Mouse (Mus musculus) liver, adult 2 months (tissue): ENCODE measurements around the gene Herc4. TPM values are rescaled to one million over a fixed set of nuclear protein-coding genes. Genes with fewer than 3 reads are reported as not detected.
A peak's percentile ranks its signal among the peaks of the same experiment; 100 is the strongest.

Experiments
- DNase-seq: peaks from one replicate; pipeline ENCODE4 v3.0.0-alpha.2; 2011; ENCODE audit warnings: low read depth, low spot score; ENCODE audit errors: extremely low read depth
- H3K27ac ChIP-seq: fragments of 200-500 bp; replicated peaks from 2 replicates; pipeline ENCODE4 v1.5.1; 2012; ENCODE audit warnings: low read depth, mild to moderate bottlenecking, control low read depth, inconsistent platforms, low read length; ENCODE audit not compliant: insufficient read depth
- H3K27me3 ChIP-seq: fragments of 200-500 bp; 2 replicates; pipeline ENCODE4 v1.6.1; 2012; ENCODE audit warnings: mild to moderate bottlenecking, moderate library complexity, low read length, inconsistent platforms; ENCODE audit not compliant: control insufficient read depth, insufficient read depth
- H3K36me3 ChIP-seq: fragments of 200-500 bp; 2 replicates; pipeline ENCODE4 v1.6.1; 2012; ENCODE audit warnings: low read length, inconsistent platforms; ENCODE audit not compliant: control insufficient read depth, insufficient read depth
- H3K4me1 ChIP-seq: fragments of 200-500 bp; 2 replicates; pipeline ENCODE4 v1.6.1; 2011; ENCODE audit warnings: low read length; ENCODE audit not compliant: control insufficient read depth, insufficient read depth
- H3K4me3 ChIP-seq: fragments of 200-500 bp; 2 replicates; pipeline ENCODE4 v1.5.1; 2011; ENCODE audit warnings: low read depth, mild to moderate bottlenecking, control low read depth, low read length, moderate library complexity; ENCODE audit not compliant: insufficient read depth
- H3K79me2 ChIP-seq: fragments of 200-500 bp; 2 replicates; pipeline ENCODE4 v1.6.1; 2012; ENCODE audit warnings: inconsistent platforms, mild to moderate bottlenecking, low read length, moderate library complexity; ENCODE audit not compliant: control insufficient read depth, insufficient read depth
- H3K9ac ChIP-seq: fragments of 200-500 bp; 2 replicates; pipeline ENCODE4 v1.6.1; 2012; ENCODE audit warnings: low read depth, mild to moderate bottlenecking, control low read depth, inconsistent platforms, low read length
- CTCF ChIP-seq: fragments of 200-500 bp; IDR thresholded peaks from 2 replicates; pipeline ENCODE4 v1.5.1; 2011; ENCODE audit warnings: low read depth, low read length, control low read depth
- POLR2A ChIP-seq: fragments of 200-500 bp; IDR thresholded peaks from 2 replicates; pipeline ENCODE4 v1.6.1; 2011; ENCODE audit warnings: low read length, control low read depth; ENCODE audit not compliant: insufficient read depth; ENCODE audit errors: extremely low read depth
- WGBS: fragments of 180-500 bp; shearing (Covaris S2); methylation state at CpG from one replicate; pipeline ENCODE4 v1.1.7; 2018; 5-methylcytosine and 5-hydroxymethylcytosine counted together
- polyA plus RNA-seq: library from polyadenylated mRNA; depleted of rRNA; stranded (reverse); fragments of >200 nt; gene quantifications from 2 replicates; pipeline ENCODE4 v1.2.3, GENCODE M21; 2012; rRNA removed
- total RNA-seq: library from RNA; depleted of rRNA; stranded (reverse); fragments of >200 nt; gene quantifications from 2 replicates; pipeline ENCODE4 v1.2.3, GENCODE M21; 2014; rRNA removed

Herc4 gene
- total RNA-seq (58.5 and 62.2 TPM in 2 replicates), polyA plus RNA-seq (8.3 and 9.0 TPM in 2 replicates)

GRCm38 (mm10) chr10:63243493-63244054 is at the start of gene Herc4:
Herc4 (plus strand) TSS chr10:63243810.
- 0% methylated on average over 35 of the region's 44 CpGs for WGBS
- Histone ChIP-seq H3K79me2 (peaks cover 3% of the 10 kb centered on the region; the same call in 1 of the 2 replicates), H3K4me1 (peaks cover 11% of the 10 kb centered on the region; the same call in 1 of the 2 replicates), H3K4me3 (peak within 1 kb of the TSS; percentile 95), H3K27ac (peak within 1 kb of the TSS; percentile 95), H3K9ac (peak within 1 kb of the TSS; percentile 94), H3K36me3 (peaks cover 8% of the 10 kb centered on the region), H3K27me3 (no peaks in the 10 kb centered on the region)
- TF ChIP-seq CTCF (no peak), POLR2A (peak; percentile 93)
- peak; percentile 82 for DNase-seq

GRCm38 (mm10) chr10:63199008-63199407 is 44.6 kb upstream of the Herc4 start:
- H3K79me2 ChIP-seq: no peaks in the 10 kb centered on the region
- H3K36me3 ChIP-seq: no peaks in the 10 kb centered on the region
- no peak overlapping the region for H3K9ac ChIP-seq
- no peaks in the 10 kb centered on the region for H3K4me1 ChIP-seq
- H3K27me3 ChIP-seq: no peaks in the 10 kb centered on the region
- no peak overlapping the region for H3K4me3 ChIP-seq
- TF ChIP-seq POLR2A (no peak), CTCF (no peak)
- H3K27ac ChIP-seq: no peak overlapping the region
- no peak for DNase-seq
- 95% methylated on average over 4 of the region's 4 CpGs for WGBS

- Histone ChIP-seq H3K79me2 (no peaks in the 10 kb centered on the region), H3K4me3 (no peak overlapping the region), H3K27me3 (no peaks in the 10 kb centered on the region), H3K4me1 (no peaks in the 10 kb centered on the region), H3K36me3 (no peaks in the 10 kb centered on the region), H3K27ac (no peak overlapping the region), H3K9ac (no peak overlapping the region)
- WGBS: 78% methylated on average over 8 of the region's 8 CpGs
- TF ChIP-seq CTCF (no peak), POLR2A (no peak)
- DNase-seq: no peak
Observed at GRCm38 (mm10) chr10:63201534-63201933, 42.1 kb upstream of the Herc4 start.

- 96% methylated on average over 3 of the region's 3 CpGs for WGBS
- TF ChIP-seq CTCF (no peak), POLR2A (no peak)
- Histone ChIP-seq H3K4me3 (no peak overlapping the region), H3K36me3 (no peaks in the 10 kb centered on the region), H3K27me3 (no peaks in the 10 kb centered on the region), H3K79me2 (no peaks in the 10 kb centered on the region), H3K27ac (no peak overlapping the region), H3K9ac (no peak overlapping the region), H3K4me1 (no peaks in the 10 kb centered on the region)
- no peak for DNase-seq
Observed at GRCm38 (mm10) chr10:63203002-63203401, 40.6 kb upstream of the Herc4 start.

- no peaks in the 10 kb centered on the region for H3K4me1 ChIP-seq
- no peaks in the 10 kb centered on the region for H3K79me2 ChIP-seq
- no peaks in the 10 kb centered on the region for H3K27me3 ChIP-seq
- no peak within 1 kb of the TSS for H3K4me3 ChIP-seq
- TF ChIP-seq POLR2A (no peak), CTCF (no peak)
- no peak for DNase-seq
- 94% methylated on average over 15 of the region's 15 CpGs for WGBS
- no peaks in the 10 kb centered on the region for H3K36me3 ChIP-seq
- no peak within 1 kb of the TSS for H3K9ac ChIP-seq
- no peak within 1 kb of the TSS for H3K27ac ChIP-seq
Observed at GRCm38 (mm10) chr10:63203728-63204127, 39.9 kb upstream of the Herc4 start, which contains the start of gene Mypn. Mypn (minus strand) TSS chr10:63203952.

GRCm38 (mm10) chr10:63208871-63209270 is 34.7 kb upstream of the Herc4 start:
- no peak overlapping the region for H3K9ac ChIP-seq
- WGBS: 74% methylated on average over 6 of the region's 6 CpGs
- DNase-seq: peak; percentile 4
- no peaks in the 10 kb centered on the region for H3K27me3 ChIP-seq
- H3K4me3 ChIP-seq: no peak overlapping the region
- no peaks in the 10 kb centered on the region for H3K36me3 ChIP-seq
- H3K27ac ChIP-seq: no peak overlapping the region
- no peaks in the 10 kb centered on the region; the same call in 1 of the 2 replicates for H3K4me1 ChIP-seq
- TF ChIP-seq CTCF (no peak), POLR2A (no peak)
- H3K79me2 ChIP-seq: no peaks in the 10 kb centered on the region
